Mouse (Mus musculus) layer of hippocampus, adult 2 months (tissue): ENCODE measurements around the gene Mpv17l2. TPM values are rescaled to one million over a fixed set of nuclear protein-coding genes. Genes with fewer than 3 reads are reported as not detected.
A peak's percentile ranks its signal among the peaks of the same experiment; 100 is the strongest.

Experiments used
- DNase-seq, 2 experiments: peaks; one replicate each; pipeline ENCODE4 v3.0.0; 2022; ENCODE audit warnings: low spot score in 2 of 2
- H3K27ac ChIP-seq: fragments of 200-600 bp; 2 replicates; pipeline ENCODE4 v1.8.1; 2022
- H3K4me3 ChIP-seq: fragments of 200-600 bp; 2 replicates; pipeline ENCODE4 v1.8.1; 2022; ENCODE audit warnings: mild to moderate bottlenecking
- CTCF ChIP-seq: fragments of 200-600 bp; conservative IDR thresholded peaks from 2 replicates; pipeline ENCODE4 v1.8.1; 2022; ENCODE audit warnings: antibody characterized with exemption, mild to moderate bottlenecking, moderate library complexity
- total RNA-seq, 2 experiments: library from RNA; stranded (reverse); gene quantifications; 2 replicates each; pipeline ENCODE4 v1.2.3; 2021

The Mpv17l2 gene
- total RNA-seq, 2 experiments from 2014 or later, result 36.5 to 42.7 TPM

DNA sequence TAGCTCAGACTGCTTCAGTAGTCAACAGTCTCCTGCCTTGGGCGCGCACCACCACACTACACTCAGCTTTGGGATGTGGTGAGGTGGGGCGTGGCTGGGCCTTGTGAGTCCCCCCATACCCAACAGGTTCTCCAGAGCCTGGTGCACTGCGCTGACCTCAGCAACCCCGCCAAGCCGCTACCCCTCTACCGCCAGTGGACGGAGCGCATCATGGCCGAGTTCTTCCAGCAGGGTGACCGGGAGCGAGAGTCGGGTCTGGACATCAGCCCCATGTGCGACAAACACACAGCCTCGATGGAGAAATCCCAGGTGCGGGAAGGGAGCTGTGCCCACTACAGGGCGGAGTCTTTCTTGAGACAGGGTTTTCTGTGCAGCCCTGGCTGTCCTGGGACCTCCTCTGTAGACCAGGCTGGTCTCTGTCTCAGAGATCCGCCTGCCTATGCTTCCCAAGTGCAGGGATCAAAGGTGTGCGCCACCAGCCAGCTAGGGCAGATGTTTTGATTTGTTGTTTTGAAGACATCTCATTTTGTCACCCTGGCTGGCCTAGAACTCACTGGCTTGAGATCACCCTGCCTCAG lies 11.6 kb downstream of the Mpv17l2 start:
- no peak for TF ChIP-seq CTCF
- no peak for DNase-seq

GRCm38 (mm10) chr8:70748246-70749096 lies 12.3 kb downstream of the Mpv17l2 start:
- no peak overlapping the region for H3K27ac ChIP-seq
- DNase-seq, result no peak
- no peak overlapping the region for H3K4me3 ChIP-seq
- no peak for TF ChIP-seq CTCF

More for the DNA sequence above, 11.6 kb downstream of the Mpv17l2 start:
- H3K27ac ChIP-seq, result no peak overlapping the region
- no peak overlapping the region for H3K4me3 ChIP-seq

DNA sequence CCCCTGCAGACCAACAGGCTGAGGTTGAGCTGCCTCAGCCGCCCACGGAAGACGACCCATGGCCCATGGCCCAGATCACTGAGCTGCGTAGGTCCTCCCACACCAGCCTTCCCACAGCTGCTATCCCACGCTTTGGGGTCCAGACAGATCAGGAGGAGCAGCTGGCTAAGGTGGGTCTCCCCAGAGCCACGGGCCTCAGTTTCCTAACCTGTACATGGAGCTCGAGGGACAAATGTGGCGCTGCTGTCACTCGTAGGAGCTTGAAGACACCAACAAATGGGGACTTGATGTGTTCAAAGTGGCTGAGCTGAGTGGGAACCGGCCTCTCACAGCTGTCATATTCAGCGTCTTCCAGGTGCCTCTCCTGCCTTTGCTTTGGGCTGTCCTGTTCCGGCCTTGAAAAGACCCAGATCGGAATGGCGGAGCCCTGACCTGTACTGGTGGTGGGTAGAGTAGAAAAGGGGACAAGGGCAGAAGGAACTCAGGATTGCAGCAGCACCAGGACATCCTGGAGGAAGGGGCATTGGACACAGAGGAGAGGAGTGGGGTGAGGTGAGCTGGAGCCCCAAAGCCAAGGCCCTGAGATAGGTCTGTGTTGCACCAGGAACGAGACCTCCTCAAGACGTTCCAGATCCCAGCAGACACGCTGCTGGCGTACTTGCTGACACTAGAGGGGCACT lies 13.4 kb downstream of the Mpv17l2 start:
- TF ChIP-seq CTCF, result no peak
- Histone ChIP-seq H3K4me3 (no peak overlapping the region), H3K27ac (no peak overlapping the region)
- DNase-seq, result no peak

GRCm38 (mm10) chr8:70746676-70747075 lies 14.1 kb downstream of the Mpv17l2 start:
- no peak overlapping the region for H3K27ac ChIP-seq
- TF ChIP-seq CTCF, result no peak
- no peak for DNase-seq
- H3K4me3 ChIP-seq, result no peak overlapping the region

GRCm38 (mm10) chr8:70745691-70746220 lies 15.0 kb downstream of the Mpv17l2 start:
- Histone ChIP-seq H3K4me3 (no peak overlapping the region), H3K27ac (no peak overlapping the region)
- no peak for TF ChIP-seq CTCF
- DNase-seq, result no peak

- H3K27ac ChIP-seq, result no peak overlapping the region
- DNase-seq, result no peak
- H3K4me3 ChIP-seq, result no peak overlapping the region; the same call in 1 of the 2 replicates
- no peak for TF ChIP-seq CTCF
Observed at GRCm38 (mm10) chr8:70744806-70745205, 15.9 kb downstream of the Mpv17l2 start.

GRCm38 (mm10) chr8:70743656-70744590 lies 16.8 kb downstream of the Mpv17l2 start:
- no peak for TF ChIP-seq CTCF
- no peak for DNase-seq
- Histone ChIP-seq H3K4me3 (peak overlapping the region; percentile 52), H3K27ac (peak overlapping the region; percentile 36; the same call in 1 of the 2 replicates)

DNA sequence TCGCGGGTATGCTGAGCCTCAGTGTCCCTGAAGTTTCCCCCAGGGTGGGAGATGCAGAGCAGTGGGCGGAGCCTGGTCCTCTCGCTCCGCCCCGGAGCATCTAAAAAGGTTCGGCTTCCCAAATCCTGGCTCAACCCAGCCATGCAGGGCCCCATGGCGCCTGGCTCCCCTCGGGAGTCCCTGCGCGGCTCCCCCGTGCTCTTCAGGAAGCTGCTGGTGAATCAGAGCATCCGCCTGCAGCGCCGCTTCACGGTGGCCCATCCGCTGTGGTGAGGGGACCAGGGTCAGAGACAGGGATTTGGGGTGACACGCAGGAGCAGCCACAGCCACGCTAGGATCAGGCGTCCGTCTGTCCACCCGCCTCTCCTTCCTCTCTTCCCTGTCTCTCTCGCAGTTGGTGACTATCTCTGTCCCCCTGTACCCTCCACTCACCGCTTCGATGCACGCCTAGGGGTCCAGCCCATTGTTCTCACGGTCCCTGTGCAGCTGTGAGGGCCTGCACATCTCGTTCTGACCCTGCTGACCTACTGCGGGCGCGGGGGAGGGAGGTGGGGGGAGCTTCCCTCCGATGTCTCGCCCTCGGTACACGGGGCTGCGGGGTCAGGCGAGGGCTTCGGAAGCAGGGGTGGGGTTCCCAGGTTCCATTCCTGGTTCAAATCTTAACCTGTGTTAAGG lies 17.6 kb downstream of the Mpv17l2 start:
- TF ChIP-seq CTCF, result no peak
- no peak for DNase-seq
- 0 out of 2 replicates have a peak overlapping the region, but pooled peaks have one; percentile 36 for H3K27ac ChIP-seq
- H3K4me3 ChIP-seq, result peak overlapping the region; percentile 52; the same call in 1 of the 2 replicates

GRCm38 (mm10) chr8:70742176-70742575 lies 18.6 kb downstream of the Mpv17l2 start:
- no peak for DNase-seq
- no peak overlapping the region for H3K4me3 ChIP-seq
- no peak for TF ChIP-seq CTCF

DNA sequence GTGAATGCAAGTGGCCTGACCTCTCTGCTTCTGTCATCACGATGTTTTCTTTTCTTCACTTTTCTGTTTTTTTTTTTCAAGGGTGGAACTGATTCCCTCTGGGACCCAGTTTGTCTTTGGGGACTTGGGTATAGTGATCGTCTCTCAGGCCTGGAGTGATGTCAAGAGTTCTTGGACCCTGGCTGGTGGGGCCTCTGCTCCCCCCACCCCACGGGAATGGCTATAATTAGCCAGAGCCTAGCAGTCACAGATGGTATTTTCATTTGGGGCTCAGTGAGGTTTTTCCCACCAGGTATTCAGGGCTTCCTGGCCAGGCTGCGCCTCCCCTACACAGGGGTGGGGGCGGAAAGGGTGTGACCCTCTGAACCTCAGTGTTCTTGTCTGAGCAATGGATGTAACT lies 19.1 kb downstream of the Mpv17l2 start:
- no peak for TF ChIP-seq CTCF
- DNase-seq, result no peak
- Histone ChIP-seq H3K27ac (no peak overlapping the region), H3K4me3 (no peak overlapping the region)

More at GRCm38 (mm10) chr8:70742176-70742575, 18.6 kb downstream of the Mpv17l2 start:
- no peak overlapping the region for H3K27ac ChIP-seq

- H3K4me3 ChIP-seq, result no peak overlapping the region
- H3K27ac ChIP-seq, result no peak overlapping the region
- TF ChIP-seq CTCF, result no peak
- DNase-seq, result no peak
Observed at GRCm38 (mm10) chr8:70738211-70738610, 22.5 kb downstream of the Mpv17l2 start.
